Mouse (Mus musculus): ENCODE results near the gene Zfp558.
"Not testable (repeated sequence)": the region's sequence is repeated elsewhere in the genome, so short reads cannot be mapped to it uniquely, and the experiment has no call there.

Gene Zfp558

DNA sequence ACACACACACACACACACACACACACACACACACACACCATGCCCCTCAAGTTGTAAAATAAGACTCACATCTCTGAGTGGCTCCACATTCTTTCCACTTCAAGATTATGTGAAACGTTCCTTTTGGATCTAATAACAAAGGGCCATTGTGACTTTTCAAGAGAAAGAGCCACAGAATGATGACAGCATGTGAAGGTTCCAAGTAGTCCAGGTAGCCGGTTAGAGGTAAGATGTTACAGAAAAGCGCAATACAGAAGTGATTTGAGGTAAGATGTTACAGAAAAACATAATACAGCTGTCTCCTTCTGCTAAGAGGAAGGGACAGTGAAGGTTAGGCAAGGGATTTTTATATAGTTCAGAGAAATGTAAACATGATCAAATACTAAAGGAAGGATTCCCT is at the start of gene Zfp558, which contains the start of gene Mbd3l1:
Gene Zfp558, minus strand, starts transcription at position 101 of the 400 bp plus-strand sequence.
Gene Mbd3l1, plus strand, starts transcription at position 192 of the 400 bp plus-strand sequence.
- no peak for DNase-seq (ENCODE audit: low spot score in 2 of 2)

DNA sequence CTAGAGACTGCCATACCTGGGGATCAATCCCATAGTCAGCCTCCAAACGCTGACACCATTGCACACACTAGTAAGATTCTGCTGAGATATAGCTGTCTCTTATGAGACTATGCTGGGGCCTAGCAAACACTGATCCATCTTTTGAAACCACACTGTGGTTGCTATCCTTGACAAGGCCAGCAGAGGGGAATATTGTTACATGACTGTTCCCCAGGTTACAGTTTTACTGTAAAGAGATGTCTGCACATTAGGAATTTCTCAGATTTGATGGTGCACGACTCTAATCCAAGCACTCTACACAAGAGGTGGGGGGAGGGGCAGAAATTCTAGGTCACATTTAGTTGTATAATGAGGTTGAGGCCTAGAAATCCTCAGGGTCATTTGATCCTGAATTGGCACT is 30.0 kb upstream of the Zfp558 start:
- peak in 1 of 2 experiments; percentile 2 for DNase-seq (ENCODE audit: low spot score in 2 of 2)

DNA sequence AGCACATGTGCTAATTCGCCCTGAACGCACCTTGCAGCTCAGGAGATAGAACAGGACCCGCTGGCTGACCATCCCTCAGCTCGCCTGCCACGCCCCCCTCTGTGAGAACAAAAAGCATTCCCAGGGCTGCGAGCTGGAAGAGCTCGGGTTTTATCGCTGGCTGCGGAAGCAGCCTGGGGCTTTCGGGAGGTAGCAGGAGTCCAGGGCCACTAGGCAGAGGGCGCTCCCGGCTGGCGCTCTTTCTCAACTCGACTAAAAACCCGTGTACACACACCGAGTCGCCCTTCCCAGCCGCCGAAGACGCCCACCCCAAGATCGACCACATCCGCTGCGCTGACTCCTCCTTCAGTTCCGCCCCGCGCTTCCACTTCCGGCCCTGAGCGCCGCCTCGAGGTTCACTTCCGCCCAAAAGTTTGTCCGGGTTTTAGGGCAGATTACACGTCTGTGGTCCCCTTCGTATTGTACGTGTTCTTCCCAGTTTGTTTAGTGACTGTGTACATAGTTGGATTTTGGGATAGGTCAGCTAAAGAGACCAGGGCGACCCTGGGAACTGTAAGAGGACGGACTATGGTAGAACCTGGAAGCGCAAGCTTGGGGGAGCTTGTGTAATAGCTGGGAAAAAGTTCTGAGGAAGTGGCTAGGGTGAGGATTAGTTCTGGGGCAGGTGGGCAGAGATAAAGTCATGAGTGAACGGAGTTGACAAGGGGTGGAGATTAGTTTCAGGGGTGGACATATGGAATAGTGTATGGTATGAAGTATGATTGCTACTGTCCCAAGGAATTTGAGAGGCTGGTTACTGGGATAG is 4.5 kb downstream of the Zfp558 start:
- peak; percentile 7 to 58 for DNase-seq (ENCODE audit: low spot score in 2 of 2)

DNA sequence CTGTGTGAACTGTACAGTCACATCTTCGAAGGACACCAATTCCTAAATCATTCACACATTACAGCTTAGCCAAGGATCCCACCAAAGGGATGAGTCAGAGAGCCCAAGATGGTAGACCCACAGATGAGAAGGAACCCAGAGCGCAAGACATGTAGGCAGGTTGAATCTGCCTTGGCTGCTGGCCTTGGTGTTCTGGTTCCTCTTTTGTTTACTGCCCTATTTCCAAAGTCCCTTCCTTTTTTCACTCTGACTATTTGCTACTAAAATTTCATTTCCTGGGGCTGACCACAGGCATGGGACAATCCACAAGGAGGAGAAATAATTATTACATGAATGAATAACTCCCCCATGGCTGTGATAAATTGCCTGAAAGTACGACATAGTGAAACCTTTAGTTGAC is 10.1 kb downstream of the Zfp558 start:
- DNase-seq (ENCODE audit: low spot score in 2 of 2): no peak

DNA sequence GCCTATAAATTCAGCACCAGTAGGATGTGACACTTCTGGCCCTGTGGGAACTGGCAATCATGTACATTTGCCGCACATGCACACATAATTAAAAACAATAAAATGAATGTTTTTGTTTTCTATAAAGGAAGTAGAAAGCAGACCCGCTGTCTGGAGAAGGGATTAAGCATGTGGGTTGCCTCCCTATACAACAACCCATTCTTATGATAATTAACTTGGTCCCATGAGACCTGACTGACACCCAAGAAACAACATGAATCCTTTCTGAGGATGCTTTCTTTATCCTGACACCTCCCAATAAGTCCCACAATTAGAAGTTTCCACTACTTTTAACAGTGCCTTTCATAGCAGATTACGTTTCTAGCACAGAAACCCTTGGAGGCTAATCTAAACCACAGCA is 10.7 kb downstream of the Zfp558 start:
- no peak for DNase-seq (ENCODE audit: low spot score in 2 of 2)

DNA sequence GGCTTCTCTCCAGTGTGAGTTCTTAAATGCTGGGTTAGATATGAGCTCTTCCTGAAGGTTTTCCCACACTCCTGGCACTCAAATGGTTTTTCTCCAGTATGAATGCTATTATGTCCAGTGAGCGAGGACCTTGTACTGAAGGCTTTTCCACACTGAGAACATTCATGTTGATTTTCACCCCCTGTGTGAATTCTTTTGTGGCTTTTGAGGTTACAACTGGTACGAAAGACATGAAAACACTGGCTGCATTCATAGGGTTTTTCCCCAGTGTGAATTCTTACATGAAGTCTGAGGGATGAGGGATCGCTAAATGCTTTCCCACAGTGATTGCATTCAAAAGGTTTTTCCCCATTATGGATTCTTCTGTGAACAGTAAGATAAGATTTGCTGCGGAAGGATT is 21.5 kb downstream of the Zfp558 start:
- DNase-seq (ENCODE audit: low spot score in 2 of 2): no peak

GRCm38 (mm10) chr9:18431687-18432086 is 46.4 kb downstream of the Zfp558 start:
- no peak for DNase-seq (ENCODE audit: low spot score in 2 of 2)

DNA sequence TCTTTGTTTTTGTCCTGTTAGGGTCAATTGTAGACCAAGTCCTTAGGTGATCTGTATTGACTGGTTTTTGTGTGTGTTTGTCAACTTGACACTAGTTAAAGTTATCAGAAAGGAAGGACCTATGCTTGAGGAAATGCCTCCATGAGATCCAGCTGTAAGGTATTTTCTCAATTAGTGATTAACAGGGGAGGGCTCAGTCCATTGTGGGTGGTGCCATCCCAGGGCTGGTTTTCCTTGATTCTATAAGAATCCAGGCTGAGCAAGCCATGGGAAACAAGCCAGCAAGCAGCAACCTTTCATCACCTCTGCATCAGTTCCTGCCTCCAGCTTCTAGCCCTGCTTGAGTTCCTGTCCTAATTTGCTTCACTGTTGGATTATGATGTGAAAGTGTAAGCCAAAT is 47.7 kb downstream of the Zfp558 start, which contains the start of gene Mbd3l2:
Gene Mbd3l2, plus strand, starts transcription at position 301 of the 400 bp plus-strand sequence.
- DNase-seq (ENCODE audit: low spot score in 2 of 2): no peak

- not testable (repeated sequence) for DNase-seq (ENCODE audit: low spot score in 2 of 2)
Observed at GRCm38 (mm10) chr9:18412371-18412770, 65.7 kb downstream of the Zfp558 start.
